Mouse (Mus musculus) lung, postnatal 4 days (tissue): ENCODE results near the gene Otulinl.
A peak's percentile ranks its signal among the peaks of the same experiment; 100 is the strongest.
"Not testable (repeated sequence)": the region's sequence is repeated elsewhere in the genome, so short reads cannot be mapped to it uniquely, and the experiment has no call there.

Source experiments
- DNase-seq, 2 experiments: peaks; one replicate each; pipeline ENCODE4 v3.0.0; 2021

Otulinl gene

DNA sequence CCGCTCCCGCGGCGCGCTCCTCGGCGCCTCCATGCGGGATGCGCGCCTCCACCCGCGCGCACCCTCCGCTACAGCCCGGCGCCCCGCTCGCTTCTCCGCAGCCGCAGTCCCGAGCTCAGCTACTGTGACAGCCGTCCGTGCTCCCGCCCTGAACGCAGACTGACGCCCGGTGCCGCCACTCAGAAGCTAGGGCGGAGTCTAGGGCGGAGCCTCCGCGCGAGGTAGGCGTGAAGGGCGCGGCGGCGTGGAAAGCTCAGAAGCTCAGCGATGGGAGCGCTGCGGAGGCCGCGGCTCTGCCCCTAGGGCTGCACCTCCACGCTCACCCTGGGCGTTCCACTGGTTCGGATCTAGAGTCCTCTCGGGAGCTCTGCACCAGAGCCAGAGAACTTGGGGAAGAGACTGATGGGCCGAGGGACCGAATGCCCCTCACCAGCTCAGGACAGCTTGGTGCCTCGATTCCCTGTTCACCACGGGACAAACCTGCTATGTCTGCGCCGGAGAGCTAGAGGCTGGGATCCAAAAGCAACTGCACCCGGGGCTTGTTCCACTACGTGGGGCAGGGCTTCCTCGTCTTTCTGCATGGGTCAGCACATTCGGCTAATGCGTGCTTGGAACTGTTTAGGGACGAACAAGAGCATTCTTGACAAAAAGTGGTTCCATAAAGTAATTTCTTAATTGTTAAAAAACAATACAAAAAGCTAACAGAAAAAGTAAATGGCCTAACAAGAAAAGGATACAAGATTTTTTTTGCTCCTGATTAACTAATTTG is at the start of gene Otulinl:
Otulinl (minus strand) TSS at position 161 of the 769 bp plus-strand sequence.
- peak; percentile 96 to 97 for DNase-seq

DNA sequence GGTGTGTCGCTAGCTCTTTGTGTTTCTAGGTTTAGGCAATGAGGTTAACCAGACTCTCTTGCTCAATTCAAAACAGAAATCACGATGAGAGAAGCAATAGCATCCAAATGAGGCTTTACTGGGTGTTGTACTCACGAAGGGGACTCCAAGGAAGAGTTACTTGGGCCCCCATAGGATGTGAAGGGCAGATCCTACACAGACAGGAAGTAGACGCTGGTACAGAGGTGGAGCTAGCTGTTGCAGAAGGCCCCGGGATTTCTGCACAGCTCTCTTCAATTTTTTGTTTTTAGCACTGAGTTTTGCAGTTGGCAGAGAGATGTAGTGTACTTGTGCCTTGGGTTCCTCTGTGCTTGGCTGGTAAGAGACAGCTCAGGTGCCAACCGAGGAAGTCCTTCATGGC is 44.8 kb upstream of the Otulinl start:
- no peak for DNase-seq

DNA sequence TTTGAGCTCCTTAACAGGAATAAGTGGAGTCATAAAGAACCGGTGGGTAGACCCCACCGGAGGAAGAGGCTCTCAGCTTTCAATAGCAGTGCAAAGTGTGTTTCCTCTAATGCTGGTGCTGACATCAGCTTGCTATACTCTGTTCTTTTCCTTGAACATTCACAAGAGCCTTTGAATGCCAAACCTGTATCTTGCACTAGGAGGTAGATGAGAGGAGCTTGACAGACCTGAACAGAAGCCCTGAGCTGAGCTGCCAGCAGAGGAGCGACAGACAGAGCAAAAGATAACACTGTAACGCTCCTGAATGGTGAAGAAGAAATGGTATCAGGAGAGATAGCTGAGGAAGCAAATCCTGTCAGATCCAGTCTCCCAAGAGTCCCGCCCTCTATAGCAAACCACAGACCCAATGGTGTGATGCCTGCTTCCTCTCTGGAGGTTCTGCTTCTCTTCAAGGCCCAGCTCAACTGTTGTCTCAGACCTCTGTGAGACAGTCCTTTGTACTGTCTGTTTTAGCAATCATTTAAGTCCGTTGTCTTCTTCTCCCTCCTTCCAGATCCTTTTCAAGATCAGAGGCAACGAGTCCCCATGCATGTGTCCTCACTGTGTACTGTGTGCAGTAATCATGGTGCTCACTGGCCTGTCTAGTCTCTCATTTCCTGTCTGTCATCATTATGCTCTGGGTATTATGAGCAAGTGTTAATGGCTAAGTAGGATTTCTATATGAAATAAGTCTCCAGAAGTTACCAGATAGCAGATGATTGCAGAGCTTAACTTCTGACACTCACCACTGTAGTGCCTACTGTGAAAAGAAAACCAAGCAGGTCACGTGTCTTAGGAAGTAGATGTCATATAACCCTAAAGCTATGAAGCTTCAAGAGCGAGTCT is 43.7 kb upstream of the Otulinl start:
- peak in 1 of 2 experiments; percentile 22 for DNase-seq

DNA sequence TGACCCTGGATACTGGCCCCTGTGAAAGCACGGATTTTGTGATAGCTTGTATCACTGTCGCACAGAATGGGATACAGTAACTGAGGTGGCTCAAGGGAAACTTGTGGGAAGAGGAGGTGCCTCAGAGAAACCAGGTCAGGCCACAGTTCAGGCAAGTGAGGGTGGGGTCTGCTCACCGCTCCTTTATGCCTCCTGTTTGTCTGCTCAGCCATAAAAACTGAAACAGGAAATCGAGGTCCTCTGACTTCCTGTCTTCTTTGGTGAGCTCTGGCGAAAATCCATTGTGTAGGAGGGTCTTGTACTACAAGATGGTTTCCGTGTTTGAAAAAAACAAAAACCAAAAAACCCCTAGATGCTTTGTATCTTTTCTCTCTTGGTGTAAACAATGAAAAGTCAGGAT is 42.9 kb upstream of the Otulinl start:
- peak in 1 of 2 experiments; percentile 14 for DNase-seq

- no peak for DNase-seq
Measured at GRCm38 (mm10) chr15:27723746-27724145, 42.4 kb upstream of the Otulinl start.

DNA sequence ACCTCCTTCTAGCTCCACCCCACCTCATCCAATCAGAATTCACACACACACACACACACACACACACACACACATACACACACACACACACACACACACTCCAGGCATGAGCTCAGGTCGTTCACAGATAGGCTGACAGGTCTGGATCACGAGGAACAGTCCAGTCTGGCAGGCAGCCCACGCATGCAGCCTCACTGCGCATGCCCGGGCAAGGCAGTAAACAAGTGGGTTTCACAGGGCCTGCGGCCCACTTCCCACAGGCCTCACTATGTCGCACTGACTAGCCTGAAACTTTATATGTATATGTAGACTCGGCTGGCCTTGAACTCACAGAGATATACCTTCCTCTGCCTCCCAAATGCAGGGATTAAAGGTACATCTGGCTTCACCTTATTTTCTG is 38.9 kb upstream of the Otulinl start:
- DNase-seq: not testable (repeated sequence)

GRCm38 (mm10) chr15:27718668-27719067 is 37.3 kb upstream of the Otulinl start:
- no peak for DNase-seq

- peak in 1 of 2 experiments; percentile 71 for DNase-seq
Measured at GRCm38 (mm10) chr15:27715331-27715730, 34.0 kb upstream of the Otulinl start.

- peak; percentile 59 to 81 for DNase-seq
Measured at GRCm38 (mm10) chr15:27710698-27711097, 29.3 kb upstream of the Otulinl start.

- DNase-seq: peak in 1 of 2 experiments; percentile 38
Measured at GRCm38 (mm10) chr15:27708968-27709612, 27.7 kb upstream of the Otulinl start.

DNA sequence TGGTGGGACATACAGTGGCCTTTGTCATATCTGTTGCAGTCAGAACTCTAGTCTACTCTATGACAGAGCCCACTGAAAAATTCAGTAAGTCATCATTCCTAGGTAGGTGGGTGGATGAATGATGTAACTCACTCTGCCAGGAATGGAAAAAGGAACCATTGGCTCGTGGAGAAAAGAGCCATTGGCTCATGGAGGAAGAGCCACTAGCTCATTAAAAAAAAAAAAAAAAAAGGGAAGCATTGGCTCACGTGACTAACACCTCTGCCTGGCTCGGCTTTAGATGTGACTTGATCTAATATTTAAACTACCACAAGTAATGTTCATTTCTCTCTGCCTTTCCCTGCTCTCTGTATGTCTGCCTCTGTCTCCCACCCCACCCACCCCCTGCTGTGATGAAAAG is 27.1 kb upstream of the Otulinl start:
- no peak for DNase-seq

DNA sequence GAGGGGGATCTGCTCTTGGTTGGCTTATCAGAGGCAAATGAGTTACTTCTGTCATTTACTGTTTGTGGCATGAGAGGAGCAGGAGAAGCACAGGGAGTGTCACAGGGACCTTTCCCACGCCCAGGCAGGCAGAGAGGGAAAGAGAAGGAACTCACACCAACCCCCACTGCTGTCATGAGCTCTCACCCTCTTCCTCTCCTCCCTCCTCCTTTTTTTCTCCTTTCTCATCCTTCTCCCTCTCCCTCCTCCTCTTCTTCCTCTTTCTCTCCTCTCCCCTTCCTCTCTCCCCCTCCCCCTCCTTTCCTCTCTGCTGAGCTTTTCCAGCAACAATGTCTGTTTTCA is 21.6 kb upstream of the Otulinl start:
- no peak for DNase-seq

- DNase-seq: peak; percentile 58 to 71
Measured at GRCm38 (mm10) chr15:27702031-27702971, 20.9 kb upstream of the Otulinl start.

DNA sequence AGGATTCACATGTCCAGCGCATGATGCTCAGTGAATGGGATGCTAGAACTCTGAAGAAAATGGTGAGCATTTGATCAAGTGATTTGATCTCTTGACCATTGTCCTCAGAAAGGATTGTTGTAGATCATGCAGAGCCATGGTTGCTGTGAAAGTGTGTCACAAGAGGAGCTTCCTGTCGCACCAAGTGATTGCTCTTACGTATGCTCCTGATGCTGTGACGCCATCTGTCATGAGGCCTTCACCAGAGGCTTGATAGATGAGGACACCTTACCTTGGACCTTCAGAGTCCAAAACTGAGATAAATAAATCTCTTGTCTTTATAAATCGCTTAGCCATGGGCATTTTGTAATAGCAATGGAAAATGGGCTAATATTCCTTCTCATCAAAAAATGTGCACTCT is 16.3 kb upstream of the Otulinl start:
- no peak for DNase-seq

- DNase-seq: no peak
Measured at GRCm38 (mm10) chr15:27693235-27693634, 11.9 kb upstream of the Otulinl start.

- no peak for DNase-seq
Measured at GRCm38 (mm10) chr15:27692161-27692560, 10.8 kb upstream of the Otulinl start.

- DNase-seq: no peak
Measured at GRCm38 (mm10) chr15:27691213-27691612, 9.8 kb upstream of the Otulinl start.

DNA sequence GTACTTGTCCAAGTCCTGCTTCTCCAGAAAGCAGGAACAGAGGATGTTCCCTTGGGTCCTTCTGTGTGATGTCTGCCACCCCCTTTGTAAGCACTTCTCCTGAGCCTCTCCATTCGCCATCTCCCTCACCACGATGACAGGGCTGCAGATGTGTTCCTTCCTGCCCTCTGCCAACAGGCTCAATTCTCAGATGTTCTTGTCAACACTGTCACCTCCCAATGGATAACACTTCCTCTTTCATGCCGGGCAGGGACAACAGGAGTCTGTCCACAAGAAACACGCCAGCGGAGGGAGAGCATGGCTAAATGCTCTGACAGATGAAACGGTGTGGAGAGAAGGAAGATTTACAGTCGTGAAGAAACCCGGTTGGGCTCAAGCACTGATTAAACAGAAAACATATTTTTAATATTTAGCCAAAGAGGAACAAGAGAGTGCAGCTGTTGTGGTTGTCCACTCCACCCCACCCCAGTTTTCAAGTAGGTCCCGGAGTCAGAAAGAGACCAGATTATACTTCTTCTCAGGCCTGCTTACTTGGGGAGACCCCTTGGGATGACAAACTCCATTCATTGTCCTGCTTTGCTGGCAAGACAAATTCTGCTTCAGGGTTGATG is 6.8 kb upstream of the Otulinl start:
- DNase-seq: peak; percentile 37 to 60

GRCm38 (mm10) chr15:27684813-27685212 is 3.4 kb upstream of the Otulinl start:
- DNase-seq: no peak

DNA sequence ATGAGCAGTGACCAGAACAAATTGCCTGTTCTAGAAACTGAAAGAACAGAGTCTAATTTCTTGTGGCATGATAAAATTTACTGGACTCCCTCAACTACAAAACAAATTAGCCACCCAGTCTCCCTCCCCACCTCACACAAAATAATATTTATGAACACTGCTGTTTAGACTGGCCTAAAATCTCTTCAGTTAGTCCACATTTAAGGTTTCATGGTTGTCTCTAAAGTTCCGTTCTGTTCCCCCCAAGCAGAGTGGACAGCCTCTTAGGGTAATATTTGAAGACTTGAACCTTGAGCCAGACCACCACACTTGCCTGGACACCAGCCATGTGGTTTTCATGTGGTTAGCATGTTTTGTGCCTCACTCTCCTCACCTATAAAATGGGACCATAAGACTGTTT is 1.8 kb upstream of the Otulinl start:
- no peak for DNase-seq

DNA sequence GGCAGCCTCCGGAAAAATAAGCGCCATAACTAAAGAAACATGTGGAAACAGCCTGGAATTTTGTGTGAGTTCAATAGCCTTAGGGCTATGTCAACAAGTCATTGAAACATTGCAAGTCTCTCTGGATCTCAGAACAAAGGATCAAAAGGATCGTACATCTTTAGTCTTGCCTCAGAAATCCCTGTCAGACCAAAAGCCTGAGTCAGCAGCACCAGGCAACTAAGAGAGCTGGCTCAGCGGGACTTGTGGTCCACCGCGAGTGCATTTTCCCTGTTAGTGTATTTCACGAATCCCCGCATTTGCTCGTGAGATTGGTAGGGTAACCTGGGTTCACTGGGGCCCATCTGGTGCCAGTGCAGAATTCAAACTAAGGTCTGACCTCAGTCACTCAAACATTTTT is 1.2 kb upstream of the Otulinl start:
- peak in 1 of 2 experiments; percentile 34 for DNase-seq

DNA sequence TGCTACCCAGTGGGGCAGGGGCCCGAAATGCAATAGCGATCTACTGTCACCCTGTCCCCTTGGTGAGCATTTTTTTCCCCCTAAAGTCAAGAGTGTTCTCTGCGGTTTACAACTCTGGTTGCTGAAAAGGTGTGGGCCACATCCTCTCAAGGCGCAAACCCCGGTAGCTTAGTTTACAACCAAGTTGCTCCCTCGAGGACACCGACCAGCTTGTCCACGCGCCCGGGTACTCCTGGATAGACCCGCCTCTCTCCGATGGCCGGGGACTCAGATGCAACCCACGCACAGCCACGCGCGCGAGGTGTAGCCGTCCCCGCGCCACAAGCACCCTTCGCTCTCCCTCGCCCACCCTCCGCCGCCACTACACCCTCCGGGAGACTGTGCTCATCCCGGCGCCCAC is 382 bp downstream of the Otulinl start:
- DNase-seq: peak in 1 of 2 experiments; percentile 28
